Mouse (Mus musculus): ENCODE results near the gene Antxr1.

GRCm38 (mm10) chr6:87326932-87327331 lies 8.7 kb downstream of the Antxr1 start:
- TF ChIP-seq TAL1 (IDR thresholded peaks at IDR 0.05; ENCODE audit: low read length) (no peak), GATA1 (IDR thresholded peaks at IDR 0.05; ENCODE audit: low read length) (no peak)
